Mouse (Mus musculus): ENCODE data around the gene Ptchd4. TPM values are rescaled to one million over a fixed set of nuclear protein-coding genes. Genes with fewer than 3 reads are reported as not detected.

Ptchd4 gene
- polyA plus RNA-seq, 1 experiment from 2014 or later = 0.39 TPM

- no peak overlapping the region for H3K9ac ChIP-seq (ENCODE audit: low read length)
- H3K27ac ChIP-seq (ENCODE audit: low read length) = no peak overlapping the region
- H3K36me3 ChIP-seq (ENCODE audit: control insufficient read depth, insufficient read depth, low read length) = no peaks in the 10 kb centered on the region
- no peaks in the 10 kb centered on the region for H3K9me3 ChIP-seq (replicated peaks; ENCODE audit: control insufficient read depth, low read length)
- no peaks in the 10 kb centered on the region for H3K27me3 ChIP-seq (ENCODE audit: control insufficient read depth, insufficient read depth, low read length)
- no peak overlapping the region for H3K4me2 ChIP-seq (ENCODE audit: low read depth, low read length)
- WGBS = 80% methylated on average over 4 of the region's 4 CpGs
- no peaks in the 10 kb centered on the region for H3K4me1 ChIP-seq (ENCODE audit: control insufficient read depth, insufficient read depth, low read length)
- ATAC-seq (ENCODE audit: insufficient read depth, low FRiP score) = no peak
- no peak overlapping the region for H3K4me3 ChIP-seq (replicated peaks; ENCODE audit: low read length)
Measured at GRCm38 (mm10) chr17:42374881-42375280, 59.1 kb downstream of the Ptchd4 start.

- Histone ChIP-seq H3K4me3 (replicated peaks; ENCODE audit: low read length) (no peak overlapping the region), H3K27me3 (ENCODE audit: control insufficient read depth, insufficient read depth, low read length) (no peaks in the 10 kb centered on the region), H3K36me3 (ENCODE audit: control insufficient read depth, insufficient read depth, low read length) (no peaks in the 10 kb centered on the region), H3K4me1 (ENCODE audit: control insufficient read depth, insufficient read depth, low read length) (no peaks in the 10 kb centered on the region), H3K4me2 (ENCODE audit: low read depth, low read length) (no peak overlapping the region), H3K9me3 (replicated peaks; ENCODE audit: control insufficient read depth, low read length) (no peaks in the 10 kb centered on the region), H3K27ac (ENCODE audit: low read length) (no peak overlapping the region), H3K9ac (ENCODE audit: low read length) (no peak overlapping the region)
- no peak for ATAC-seq (ENCODE audit: insufficient read depth, low FRiP score)
Measured at GRCm38 (mm10) chr17:42393086-42393485, 77.3 kb downstream of the Ptchd4 start.

- no peak overlapping the region for H3K4me3 ChIP-seq (replicated peaks; ENCODE audit: low read length)
- WGBS = 87% methylated on average over 3 of the region's 3 CpGs
- no peaks in the 10 kb centered on the region for H3K36me3 ChIP-seq (ENCODE audit: control insufficient read depth, insufficient read depth, low read length)
- no peak for ATAC-seq (ENCODE audit: insufficient read depth, low FRiP score)
- H3K4me2 ChIP-seq (ENCODE audit: low read depth, low read length) = no peak overlapping the region
- H3K27ac ChIP-seq (ENCODE audit: low read length) = no peak overlapping the region
- no peaks in the 10 kb centered on the region for H3K27me3 ChIP-seq (ENCODE audit: control insufficient read depth, insufficient read depth, low read length)
- H3K9me3 ChIP-seq (replicated peaks; ENCODE audit: control insufficient read depth, low read length) = no peaks in the 10 kb centered on the region
- H3K4me1 ChIP-seq (ENCODE audit: control insufficient read depth, insufficient read depth, low read length) = no peaks in the 10 kb centered on the region
- H3K9ac ChIP-seq (ENCODE audit: low read length) = no peak overlapping the region
Measured at GRCm38 (mm10) chr17:42395299-42395698, 79.6 kb downstream of the Ptchd4 start.

GRCm38 (mm10) chr17:42418449-42418848 is 102.7 kb downstream of the Ptchd4 start:
- no peak overlapping the region for H3K27ac ChIP-seq (ENCODE audit: low read length)
- WGBS = 74% methylated on average over 1 of the region's 1 CpGs
- no peak for ATAC-seq (ENCODE audit: insufficient read depth, low FRiP score)

GRCm38 (mm10) chr17:42427961-42428360 is 112.2 kb downstream of the Ptchd4 start:
- ATAC-seq (ENCODE audit: insufficient read depth, low FRiP score) = no peak
- WGBS = 79% methylated on average over 1 of the region's 1 CpGs
- Histone ChIP-seq H3K4me2 (ENCODE audit: low read depth, low read length) (no peak overlapping the region), H3K9ac (ENCODE audit: low read length) (no peak overlapping the region), H3K27ac (ENCODE audit: low read length) (no peak overlapping the region), H3K4me3 (replicated peaks; ENCODE audit: low read length) (no peak overlapping the region), H3K9me3 (replicated peaks; ENCODE audit: control insufficient read depth, low read length) (no peaks in the 10 kb centered on the region), H3K27me3 (ENCODE audit: control insufficient read depth, insufficient read depth, low read length) (no peaks in the 10 kb centered on the region), H3K36me3 (ENCODE audit: control insufficient read depth, insufficient read depth, low read length) (no peaks in the 10 kb centered on the region), H3K4me1 (ENCODE audit: control insufficient read depth, insufficient read depth, low read length) (no peaks in the 10 kb centered on the region)

More at GRCm38 (mm10) chr17:42418449-42418848, 102.7 kb downstream of the Ptchd4 start:
- Histone ChIP-seq H3K9ac (ENCODE audit: low read length) (no peak overlapping the region), H3K36me3 (ENCODE audit: control insufficient read depth, insufficient read depth, low read length) (no peaks in the 10 kb centered on the region), H3K4me2 (ENCODE audit: low read depth, low read length) (no peak overlapping the region), H3K4me3 (replicated peaks; ENCODE audit: low read length) (no peak overlapping the region), H3K9me3 (replicated peaks; ENCODE audit: control insufficient read depth, low read length) (no peaks in the 10 kb centered on the region), H3K27me3 (ENCODE audit: control insufficient read depth, insufficient read depth, low read length) (no peaks in the 10 kb centered on the region), H3K4me1 (ENCODE audit: control insufficient read depth, insufficient read depth, low read length) (no peaks in the 10 kb centered on the region)

GRCm38 (mm10) chr17:42430380-42430779 is 114.6 kb downstream of the Ptchd4 start:
- Histone ChIP-seq H3K4me1 (ENCODE audit: control insufficient read depth, insufficient read depth, low read length) (no peaks in the 10 kb centered on the region), H3K36me3 (ENCODE audit: control insufficient read depth, insufficient read depth, low read length) (no peaks in the 10 kb centered on the region), H3K27ac (ENCODE audit: low read length) (no peak overlapping the region), H3K9ac (ENCODE audit: low read length) (no peak overlapping the region), H3K27me3 (ENCODE audit: control insufficient read depth, insufficient read depth, low read length) (no peaks in the 10 kb centered on the region), H3K9me3 (replicated peaks; ENCODE audit: control insufficient read depth, low read length) (no peaks in the 10 kb centered on the region), H3K4me3 (replicated peaks; ENCODE audit: low read length) (no peak overlapping the region), H3K4me2 (ENCODE audit: low read depth, low read length) (no peak overlapping the region)
- WGBS = 88% methylated on average over 2 of the region's 2 CpGs
- no peak for ATAC-seq (ENCODE audit: insufficient read depth, low FRiP score)

GRCm38 (mm10) chr17:42452235-42452634 is 136.5 kb downstream of the Ptchd4 start:
- Histone ChIP-seq H3K27me3 (ENCODE audit: control insufficient read depth, insufficient read depth, low read length) (no peaks in the 10 kb centered on the region), H3K9ac (ENCODE audit: low read length) (no peak overlapping the region), H3K9me3 (replicated peaks; ENCODE audit: control insufficient read depth, low read length) (no peaks in the 10 kb centered on the region), H3K4me2 (ENCODE audit: low read depth, low read length) (no peak overlapping the region), H3K27ac (ENCODE audit: low read length) (no peak overlapping the region), H3K36me3 (ENCODE audit: control insufficient read depth, insufficient read depth, low read length) (no peaks in the 10 kb centered on the region), H3K4me3 (replicated peaks; ENCODE audit: low read length) (no peak overlapping the region), H3K4me1 (ENCODE audit: control insufficient read depth, insufficient read depth, low read length) (no peaks in the 10 kb centered on the region)
- ATAC-seq (ENCODE audit: insufficient read depth, low FRiP score) = no peak
- WGBS = 83% methylated on average over 2 of the region's 2 CpGs

GRCm38 (mm10) chr17:42456441-42456840 is 140.7 kb downstream of the Ptchd4 start:
- Histone ChIP-seq H3K27ac (ENCODE audit: low read length) (no peak overlapping the region), H3K9me3 (replicated peaks; ENCODE audit: control insufficient read depth, low read length) (no peaks in the 10 kb centered on the region), H3K27me3 (ENCODE audit: control insufficient read depth, insufficient read depth, low read length) (no peaks in the 10 kb centered on the region), H3K9ac (ENCODE audit: low read length) (no peak overlapping the region), H3K4me1 (ENCODE audit: control insufficient read depth, insufficient read depth, low read length) (no peaks in the 10 kb centered on the region), H3K36me3 (ENCODE audit: control insufficient read depth, insufficient read depth, low read length) (no peaks in the 10 kb centered on the region), H3K4me3 (replicated peaks; ENCODE audit: low read length) (no peak overlapping the region), H3K4me2 (ENCODE audit: low read depth, low read length) (no peak overlapping the region)
- 73% methylated on average over 2 of the region's 2 CpGs for WGBS
- no peak for ATAC-seq (ENCODE audit: insufficient read depth, low FRiP score)

GRCm38 (mm10) chr17:42462726-42463125 is 147.0 kb downstream of the Ptchd4 start:
- no peak overlapping the region for H3K4me3 ChIP-seq (replicated peaks; ENCODE audit: low read length)
- no peaks in the 10 kb centered on the region for H3K4me1 ChIP-seq (ENCODE audit: control insufficient read depth, insufficient read depth, low read length)
- H3K4me2 ChIP-seq (ENCODE audit: low read depth, low read length) = no peak overlapping the region
- no peak for ATAC-seq (ENCODE audit: insufficient read depth, low FRiP score)
- H3K36me3 ChIP-seq (ENCODE audit: control insufficient read depth, insufficient read depth, low read length) = no peaks in the 10 kb centered on the region
- no peaks in the 10 kb centered on the region for H3K27me3 ChIP-seq (ENCODE audit: control insufficient read depth, insufficient read depth, low read length)
- no peaks in the 10 kb centered on the region for H3K9me3 ChIP-seq (replicated peaks; ENCODE audit: control insufficient read depth, low read length)
- no peak overlapping the region for H3K27ac ChIP-seq (ENCODE audit: low read length)
- no peak overlapping the region for H3K9ac ChIP-seq (ENCODE audit: low read length)
